Mouse (Mus musculus) spleen, adult 2 months (tissue): ENCODE results near the gene Bri3. TPM values are rescaled to one million over a fixed set of nuclear protein-coding genes. Genes with fewer than 3 reads are reported as not detected.

Experiments
- DNase-seq, 2 experiments: peaks; one replicate each; pipeline versions ENCODE4 v3.0.0 to v3.0.0-alpha.2; 2012 to 2021; ENCODE audit warnings: low spot score in 2 of 2, low read depth in 1 of 2
- H3K27ac ChIP-seq: fragments of 200-500 bp; 2 replicates; pipeline ENCODE4 v1.5.1; 2012; ENCODE audit warnings: low read length, inconsistent platforms; ENCODE audit not compliant: insufficient read depth
- H3K27me3 ChIP-seq: fragments of 200-500 bp; 2 replicates; pipeline ENCODE4 v1.6.1; 2012; ENCODE audit warnings: mild to moderate bottlenecking, moderate library complexity, low read length, inconsistent platforms; ENCODE audit not compliant: control insufficient read depth, insufficient read depth
- H3K36me3 ChIP-seq: fragments of 200-500 bp; 2 replicates; pipeline ENCODE4 v1.6.1; 2012; ENCODE audit warnings: mild to moderate bottlenecking, low read length, inconsistent platforms; ENCODE audit not compliant: control insufficient read depth, insufficient read depth
- H3K4me1 ChIP-seq: fragments of 200-500 bp; 2 replicates; pipeline ENCODE4 v1.6.1; 2011; ENCODE audit warnings: inconsistent platforms; ENCODE audit not compliant: control insufficient read depth, insufficient read depth, insufficient read length
- H3K4me3 ChIP-seq: fragments of 200-500 bp; 2 replicates; pipeline ENCODE4 v1.5.1; 2011; ENCODE audit warnings: mild to moderate bottlenecking, inconsistent platforms; ENCODE audit not compliant: insufficient read depth, insufficient read length; ENCODE audit errors: extremely low read depth
- CTCF ChIP-seq: fragments of 200-500 bp; IDR thresholded peaks from 2 replicates; pipeline ENCODE4 v1.5.1; 2011; ENCODE audit warnings: mild to moderate bottlenecking, inconsistent platforms; ENCODE audit not compliant: insufficient read depth, insufficient read length, insufficient replicate concordance; ENCODE audit errors: extremely low read depth
- POLR2A ChIP-seq: fragments of 200-500 bp; IDR thresholded peaks from 2 replicates; pipeline ENCODE4 v1.6.1; 2011; ENCODE audit warnings: low read depth, low read length, inconsistent platforms
- WGBS: fragments of 180-500 bp; shearing (Covaris S2); methylation state at CpG from one replicate; pipeline ENCODE4 v1.1.7; 2018; 5-methylcytosine and 5-hydroxymethylcytosine counted together
- polyA plus RNA-seq: library from polyadenylated mRNA; depleted of rRNA; stranded (reverse); fragments of >200 nt; gene quantifications from 2 replicates; pipeline ENCODE4 v1.2.3, GENCODE M21; 2012

Gene Bri3
- polyA plus RNA-seq, 1 experiment = 50.2 TPM

- DNase-seq = peak; percentile 36 to 81
- H3K27me3 ChIP-seq = no peaks in the 10 kb centered on the region
- peaks cover 21% of the 10 kb centered on the region; the same call in 1 of the 2 replicates for H3K4me1 ChIP-seq
- peak overlapping the region; percentile 70; the same call in 1 of the 2 replicates for H3K27ac ChIP-seq
- WGBS = 13% methylated on average over 4 of the region's 4 CpGs
- H3K4me3 ChIP-seq = no peak overlapping the region
- TF ChIP-seq POLR2A (no peak), CTCF (no peak)
- H3K36me3 ChIP-seq = peaks cover 5% of the 10 kb centered on the region; the same call in 1 of the 2 replicates
Measured at GRCm38 (mm10) chr5:144221305-144221704, 22.9 kb upstream of the Bri3 start.

- no peaks in the 10 kb centered on the region for H3K36me3 ChIP-seq
- DNase-seq = peak; percentile 8 to 24
- H3K4me1 ChIP-seq = peaks cover 18% of the 10 kb centered on the region; the same call in 1 of the 2 replicates
- 1% methylated on average over 25 of the region's 25 CpGs for WGBS
- peak overlapping the region; percentile 70 for H3K27ac ChIP-seq
- H3K4me3 ChIP-seq = peak overlapping the region; percentile 76
- TF ChIP-seq CTCF (no peak), POLR2A (peak; percentile 30; the same call in 1 of the 2 replicates)
- H3K27me3 ChIP-seq = no peaks in the 10 kb centered on the region
Measured at GRCm38 (mm10) chr5:144222811-144223502, 21.3 kb upstream of the Bri3 start.

GRCm38 (mm10) chr5:144223503-144223862, 20.8 kb upstream of the Bri3 start, which contains the start of gene Tecpr1:
Tecpr1 (minus strand) TSS chr5:144223615.
- no peak for TF ChIP-seq CTCF
- TF ChIP-seq POLR2A = no peak; the same call in none of the 2 replicates
- Histone ChIP-seq H3K27me3 (no peaks in the 10 kb centered on the region), H3K4me1 (peaks cover 18% of the 10 kb centered on the region; the same call in 1 of the 2 replicates), H3K27ac (peak within 1 kb of the TSS; percentile 85), H3K36me3 (no peaks in the 10 kb centered on the region), H3K4me3 (peak within 1 kb of the TSS; percentile 90)
- DNase-seq = peak; percentile 90 to 95
- under 1% methylated on average over 37 of the region's 37 CpGs for WGBS

- Histone ChIP-seq H3K27ac (peak overlapping the region; percentile 85), H3K36me3 (no peaks in the 10 kb centered on the region), H3K4me1 (peaks cover 18% of the 10 kb centered on the region; the same call in 1 of the 2 replicates), H3K4me3 (peak overlapping the region; percentile 90), H3K27me3 (no peaks in the 10 kb centered on the region)
- 30% methylated on average over 18 of the region's 18 CpGs for WGBS
- TF ChIP-seq POLR2A (no peak), CTCF (no peak)
- no peak for DNase-seq
Measured at GRCm38 (mm10) chr5:144223899-144224816, 20.1 kb upstream of the Bri3 start.

- peaks cover 13% of the 10 kb centered on the region; the same call in 1 of the 2 replicates for H3K4me1 ChIP-seq
Measured at GRCm38 (mm10) chr5:144226220-144226619, 18.0 kb upstream of the Bri3 start.

GRCm38 (mm10) chr5:144230216-144230615, 14.0 kb upstream of the Bri3 start:
- Histone ChIP-seq H3K4me3 (no peak overlapping the region), H3K36me3 (no peaks in the 10 kb centered on the region), H3K27ac (no peak overlapping the region), H3K27me3 (no peaks in the 10 kb centered on the region), H3K4me1 (no peaks in the 10 kb centered on the region)
- WGBS = 86% methylated on average over 7 of the region's 7 CpGs
- no peak for DNase-seq
- TF ChIP-seq CTCF (no peak), POLR2A (no peak)

More at GRCm38 (mm10) chr5:144226220-144226619, 18.0 kb upstream of the Bri3 start:
- Histone ChIP-seq H3K36me3 (no peaks in the 10 kb centered on the region), H3K4me3 (no peak overlapping the region), H3K27me3 (no peaks in the 10 kb centered on the region), H3K27ac (no peak overlapping the region)
- WGBS = 57% methylated on average over 11 of the region's 11 CpGs
- TF ChIP-seq CTCF (no peak), POLR2A (no peak)
- DNase-seq = no peak
